Mouse (Mus musculus) lung, postnatal 10 days (tissue): Measurements from ENCODE around the gene Tsg101.
"Not testable (repeated sequence)": the region's sequence is repeated elsewhere in the genome, so short reads cannot be mapped to it uniquely, and the experiment has no call there.

Experiments used
- DNase-seq: peaks from one replicate; pipeline ENCODE4 v3.0.0; 2021

The Tsg101 gene

DNA sequence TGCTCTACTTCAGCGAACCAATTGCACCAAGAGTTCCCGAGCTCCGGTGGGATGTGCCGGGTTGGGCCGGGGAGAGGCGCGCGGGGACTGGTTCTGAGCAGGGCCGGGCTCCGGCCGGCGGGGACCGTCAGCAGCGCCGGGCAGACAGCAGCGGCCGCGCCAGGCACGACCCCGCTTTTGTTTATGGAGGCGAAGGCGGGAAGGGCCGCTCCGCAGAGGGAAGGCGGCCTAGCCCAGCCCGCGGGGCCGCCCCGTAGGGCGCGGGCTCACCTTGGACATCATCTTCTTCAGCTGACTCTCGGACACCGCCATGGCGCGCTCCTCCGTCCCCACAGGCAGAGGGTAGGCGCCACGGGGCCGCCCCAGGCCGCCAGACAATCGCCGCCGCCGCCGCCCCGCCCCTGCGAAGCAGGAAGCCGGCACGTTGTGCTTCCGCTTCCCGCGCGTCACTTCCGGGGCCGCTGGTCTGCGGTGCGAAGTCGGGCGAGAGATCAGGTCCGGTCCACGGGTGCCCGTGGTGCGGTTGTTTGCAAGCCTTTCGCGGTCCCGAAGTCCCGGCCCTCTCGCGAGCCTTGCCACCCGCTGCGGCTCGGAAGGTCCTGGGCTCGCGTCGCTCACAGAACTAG is at the start of gene Tsg101:
TSS of gene Tsg101 (minus strand) at position 419 of the 626 bp plus-strand sequence.
- peak; percentile 94 for DNase-seq

DNA sequence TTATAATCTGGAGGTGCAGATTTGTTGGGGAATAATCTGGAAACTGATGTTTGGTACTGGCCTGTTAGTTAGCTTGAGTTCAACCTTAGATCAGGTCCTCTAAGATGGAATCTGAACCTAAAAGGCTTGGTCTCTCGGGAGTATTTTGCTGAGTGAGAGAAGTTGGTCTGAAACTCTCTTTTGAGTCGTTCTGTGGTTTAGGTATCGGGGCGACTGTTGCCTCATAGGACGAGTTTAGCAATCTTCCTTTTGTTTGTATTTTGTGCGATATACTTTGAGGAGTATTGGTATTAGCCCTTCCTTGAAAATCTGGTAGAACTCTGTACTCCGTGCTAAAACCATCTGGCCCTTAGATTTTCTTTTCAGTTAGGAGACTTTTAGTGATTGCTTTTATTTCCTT is 44.3 kb upstream of the Tsg101 start:
- DNase-seq, result no peak

DNA sequence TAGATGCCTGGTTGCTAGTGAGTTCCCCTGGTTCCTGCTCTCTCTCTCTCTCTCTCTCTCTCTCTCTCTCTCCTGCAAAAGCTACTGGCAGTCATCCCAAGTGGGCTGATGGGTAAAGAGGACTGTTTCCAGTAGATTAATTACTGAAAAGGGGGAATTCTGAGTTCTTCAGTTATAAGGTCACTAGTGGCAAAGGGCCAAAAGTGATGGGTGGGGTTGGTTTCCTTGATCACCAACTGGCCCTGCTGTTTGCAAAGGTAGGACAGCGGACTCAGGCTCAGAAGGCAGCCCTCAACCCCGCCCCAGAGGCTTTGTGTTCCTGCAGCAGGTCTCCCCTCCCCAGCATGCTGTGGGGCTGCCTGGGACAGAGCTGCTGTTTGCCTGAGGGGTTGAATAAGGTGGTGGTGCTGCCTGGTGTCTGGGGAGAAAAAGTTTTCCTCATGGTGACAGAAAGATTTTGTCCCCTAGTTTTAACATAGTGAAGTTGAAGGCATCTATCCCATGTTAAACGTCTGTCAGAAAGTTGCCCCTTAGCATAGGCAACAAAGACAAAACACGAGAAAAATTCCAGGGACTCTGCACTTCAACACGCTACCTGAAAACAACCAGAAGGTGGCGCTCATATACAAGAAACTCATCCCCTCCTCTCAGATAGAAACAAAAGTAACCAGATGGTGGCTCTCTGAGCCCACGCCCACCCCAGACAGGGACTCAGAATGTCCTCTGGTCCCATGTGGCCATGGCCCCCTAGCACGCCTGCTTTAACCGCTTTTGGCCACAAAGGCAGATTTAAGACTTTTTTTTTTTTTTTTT is 43.2 kb upstream of the Tsg101 start:
- DNase-seq, result peak; percentile 90

DNA sequence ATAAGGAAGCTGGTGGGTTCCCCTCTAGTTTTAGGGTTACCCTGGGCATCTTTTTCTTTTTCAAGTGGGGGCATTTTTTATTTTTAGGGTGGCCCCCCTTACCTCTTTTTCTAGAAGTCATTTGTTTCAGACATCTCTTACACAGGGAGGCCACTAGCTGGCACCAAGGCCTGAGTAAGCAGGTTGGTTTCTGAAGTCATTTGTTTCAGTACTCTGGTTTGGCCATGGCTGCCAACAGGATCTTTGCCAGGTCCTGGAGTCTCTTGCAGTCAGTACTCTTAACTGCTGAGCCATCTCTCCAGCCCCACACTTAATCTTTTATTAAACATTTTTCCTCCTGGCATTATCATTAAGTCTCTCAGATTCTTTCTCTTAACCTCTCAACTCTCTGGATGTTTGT is 42.4 kb upstream of the Tsg101 start:
- DNase-seq, result peak; percentile 52

DNA sequence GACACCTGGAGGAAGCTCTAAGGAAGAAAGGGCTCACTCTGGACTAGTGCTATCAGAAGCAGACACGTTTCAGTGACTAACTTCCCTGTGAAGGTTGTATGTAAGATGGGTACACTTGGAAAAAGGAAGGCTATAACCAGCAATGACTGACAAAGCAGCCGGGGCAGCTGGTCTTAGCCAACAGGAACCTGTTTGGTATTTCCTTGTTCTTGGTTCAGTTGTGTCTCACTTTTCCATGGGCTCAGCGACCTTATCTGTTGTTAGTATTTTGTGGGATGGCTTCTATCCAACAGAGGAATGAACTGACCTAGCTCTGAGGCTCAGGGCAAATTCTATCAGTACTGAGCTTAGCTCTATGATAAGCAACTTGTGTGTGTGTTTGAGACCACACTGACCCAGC is 41.2 kb upstream of the Tsg101 start:
- no peak for DNase-seq

DNA sequence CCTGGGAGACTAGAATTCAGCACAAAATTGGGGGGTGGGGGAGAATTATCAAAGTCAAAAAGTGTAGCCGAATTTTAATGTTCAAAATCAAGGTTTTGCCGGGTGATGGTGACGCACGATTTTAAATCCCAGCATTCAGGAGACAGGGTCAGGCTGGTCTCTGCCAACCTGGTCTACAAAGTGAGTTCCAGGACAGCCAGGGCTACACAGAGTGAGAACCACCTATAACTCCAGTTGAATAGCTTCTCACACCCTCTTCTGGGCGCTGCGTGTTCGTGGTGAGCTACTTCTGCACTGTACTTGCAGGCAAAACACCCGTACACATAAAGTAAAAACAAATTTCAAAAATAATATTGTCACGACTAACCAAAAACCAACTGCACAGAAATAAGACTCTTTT is 39.1 kb upstream of the Tsg101 start:
- DNase-seq, result no peak

DNA sequence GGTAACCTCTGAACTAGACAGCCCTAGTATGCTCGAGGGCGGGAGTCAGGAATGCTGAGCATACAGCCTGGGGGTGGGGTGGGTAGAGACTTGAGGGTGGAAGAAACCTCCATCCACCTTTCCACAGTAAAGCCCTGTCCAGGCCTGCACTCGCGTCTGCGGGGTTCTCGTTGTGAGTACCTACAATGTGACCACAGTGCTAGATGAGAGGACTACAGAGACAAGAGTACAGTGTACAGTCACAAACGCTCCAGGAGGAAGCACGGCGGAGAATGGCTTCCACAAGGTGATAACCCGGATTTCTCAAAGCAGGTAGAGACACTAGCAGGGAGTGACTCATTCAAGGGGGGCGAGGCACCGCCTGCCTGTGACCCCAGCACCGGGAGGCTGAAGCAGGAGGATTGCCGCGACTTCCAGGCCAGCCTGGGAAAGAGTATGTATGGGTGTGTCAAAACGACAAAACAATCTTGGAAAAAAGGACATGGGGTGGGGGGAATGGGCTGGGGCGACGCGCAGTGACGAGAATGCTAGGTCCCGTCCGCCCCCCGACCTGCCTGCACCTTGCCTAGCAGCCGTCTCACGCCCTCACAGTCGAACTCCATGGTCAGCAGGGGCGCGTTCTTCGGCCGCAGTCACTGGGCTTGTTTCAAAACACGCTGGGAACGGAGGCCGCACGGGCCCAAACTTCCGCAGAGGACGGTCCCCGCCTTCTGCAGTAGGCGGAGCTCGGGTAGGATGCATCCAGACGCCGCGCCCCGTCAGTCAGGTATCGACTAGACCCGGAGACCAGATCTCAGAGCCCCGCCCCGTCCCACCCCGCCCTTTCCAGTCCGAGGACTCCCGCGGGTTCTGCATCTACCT is 38.3 kb upstream of the Tsg101 start, which contains the start of gene Uevld:
TSS of gene Uevld (minus strand) at position 697 of the 861 bp plus-strand sequence.
- peak; percentile 97 for DNase-seq

DNA sequence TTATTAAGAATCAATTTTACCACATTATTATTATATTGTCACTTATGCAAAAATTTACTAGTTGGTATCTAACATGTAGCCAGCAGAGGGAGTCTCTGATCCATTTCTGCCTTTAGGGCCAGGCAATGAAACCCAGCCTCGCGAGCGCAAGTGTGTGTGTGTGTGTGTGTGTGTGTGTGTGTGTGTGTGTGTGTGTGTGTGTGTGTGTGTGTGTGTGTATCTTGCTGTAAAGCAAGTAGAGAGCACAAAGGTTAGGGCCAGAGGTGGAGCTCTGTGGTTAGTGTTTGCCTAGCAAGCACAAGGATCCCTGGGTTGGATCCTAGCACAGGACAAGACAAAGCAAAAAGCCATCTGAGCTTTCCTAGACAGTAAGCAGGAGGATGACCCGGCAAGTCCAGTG is 16.1 kb upstream of the Tsg101 start:
- DNase-seq, result peak; percentile 63

DNA sequence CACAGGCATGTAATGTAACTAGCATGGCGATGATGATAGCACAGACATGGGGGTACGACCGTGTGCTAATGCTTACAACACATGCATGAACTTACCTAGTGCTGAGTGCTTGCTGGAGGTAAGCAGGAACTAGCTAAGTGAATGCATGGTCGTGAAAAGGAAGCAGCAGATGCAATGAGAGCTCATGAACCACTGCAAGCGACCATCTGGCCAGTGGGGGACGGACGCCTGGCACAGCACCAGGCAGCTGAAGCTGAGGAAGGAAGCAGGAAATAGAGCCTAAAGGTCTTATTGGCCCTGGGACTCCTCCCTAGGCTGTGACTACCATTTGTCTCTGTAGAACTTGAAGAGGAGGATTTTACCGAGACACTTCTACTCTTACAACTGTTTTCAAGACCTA is 15.0 kb upstream of the Tsg101 start:
- peak; percentile 16 for DNase-seq

DNA sequence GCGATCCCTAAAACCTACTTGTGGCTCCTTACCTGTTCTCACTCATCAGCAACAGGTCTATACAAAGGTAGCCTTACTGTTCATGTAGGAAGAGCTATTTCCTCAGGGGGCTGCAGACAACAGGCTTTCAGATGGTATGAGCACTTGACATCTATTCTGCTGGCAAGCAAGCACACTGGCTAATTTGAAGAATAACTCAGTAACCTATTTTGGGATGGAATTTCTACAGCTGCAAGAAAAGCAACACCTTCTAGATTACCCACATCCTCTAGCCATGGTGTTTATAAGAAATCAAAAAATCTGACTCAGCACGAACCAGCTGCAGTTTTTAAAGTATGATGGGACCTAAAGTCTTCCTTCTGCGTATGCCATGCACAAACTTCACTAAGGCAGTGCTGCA is 11.6 kb upstream of the Tsg101 start:
- no peak for DNase-seq

DNA sequence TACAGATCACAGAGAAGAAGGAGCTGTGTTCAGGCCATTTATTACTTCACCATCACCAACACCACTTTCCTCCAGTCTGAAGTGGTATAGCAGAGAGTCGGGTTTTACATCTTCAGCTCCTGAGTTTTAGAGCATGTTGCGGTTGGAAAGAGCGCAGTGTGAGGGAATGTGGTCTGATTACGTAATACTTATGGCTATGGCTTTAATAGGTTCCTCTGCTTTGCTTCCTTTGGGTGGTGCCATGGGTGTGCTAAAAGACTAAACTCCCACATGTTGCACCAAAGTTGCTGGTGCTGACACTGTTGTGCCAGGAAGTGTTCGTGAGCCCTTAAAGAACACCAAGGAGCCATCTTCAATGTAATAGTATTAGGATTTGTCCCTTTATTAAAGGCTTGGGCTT is 8.5 kb upstream of the Tsg101 start:
- no peak for DNase-seq

DNA sequence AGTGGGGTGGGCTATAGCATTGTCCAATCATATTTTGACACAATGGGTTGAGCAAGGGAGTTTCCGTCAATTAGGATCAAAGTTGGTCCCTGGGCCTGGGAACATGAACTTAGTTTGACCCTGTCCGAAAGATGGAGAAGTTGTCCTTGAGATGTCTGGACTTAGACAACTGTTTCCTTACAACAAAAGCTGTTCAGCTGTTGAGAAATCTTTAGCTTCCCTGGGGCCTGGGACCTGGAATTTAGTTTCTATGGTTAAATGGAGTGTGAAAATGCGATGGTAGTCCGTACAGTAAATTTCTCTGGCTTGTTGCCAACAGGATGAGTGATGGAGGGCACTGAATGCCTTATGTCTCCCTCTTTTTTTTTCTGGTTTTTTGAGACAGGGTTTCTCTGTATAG is 2.3 kb upstream of the Tsg101 start:
- no peak for DNase-seq

DNA sequence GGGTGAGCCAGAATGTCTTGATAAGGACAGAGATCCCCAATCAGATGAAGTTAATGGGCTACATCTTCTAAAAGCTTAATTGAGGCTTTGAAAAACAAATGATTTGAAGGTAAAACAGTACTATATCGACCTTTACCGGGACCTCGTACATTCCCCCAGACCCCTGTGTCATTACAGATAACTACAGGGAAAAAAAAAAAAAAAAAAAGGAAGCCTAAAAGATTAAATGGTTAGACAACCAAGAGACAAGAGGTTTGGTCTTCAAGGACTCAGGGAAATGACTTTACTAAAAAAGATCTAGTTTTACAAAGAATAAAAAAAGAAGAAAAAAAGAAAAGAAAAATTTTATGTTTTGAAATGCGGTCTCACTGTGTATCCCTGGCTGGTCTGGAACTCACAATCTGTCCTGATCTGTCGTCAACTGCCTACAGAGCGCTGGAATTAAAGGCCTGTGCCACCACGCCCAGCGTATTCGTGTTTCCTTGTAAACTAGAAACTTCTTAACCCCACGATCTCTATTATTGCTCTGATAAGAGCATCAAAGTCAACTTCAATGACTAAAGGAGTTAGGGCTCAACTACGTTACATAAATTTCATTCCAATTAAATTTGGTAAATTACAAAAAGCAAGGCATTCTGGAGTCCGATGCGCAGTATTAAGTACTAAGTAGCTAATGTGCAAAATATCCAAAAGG is 944 bp downstream of the Tsg101 start:
- DNase-seq, result peak; percentile 15

DNA sequence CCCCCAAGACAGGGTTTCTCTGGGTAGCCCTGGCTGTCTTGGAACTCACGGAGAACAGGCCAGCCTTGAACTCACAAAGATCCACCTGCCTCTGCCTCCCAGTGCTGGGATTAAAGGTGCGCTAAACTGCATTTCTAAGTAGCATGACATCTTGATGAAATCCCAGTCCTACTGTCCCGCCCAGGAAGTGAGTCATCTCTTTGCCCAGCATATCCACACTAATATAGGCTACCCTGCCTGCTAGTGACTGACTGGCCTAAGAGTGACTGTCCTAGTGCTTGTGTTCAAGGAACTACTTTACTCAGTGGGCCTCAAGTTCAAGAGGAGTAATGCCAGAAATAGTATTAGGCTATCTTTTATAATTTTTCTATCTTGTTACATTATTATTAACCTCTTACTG is 3.4 kb downstream of the Tsg101 start:
- DNase-seq, result no peak

DNA sequence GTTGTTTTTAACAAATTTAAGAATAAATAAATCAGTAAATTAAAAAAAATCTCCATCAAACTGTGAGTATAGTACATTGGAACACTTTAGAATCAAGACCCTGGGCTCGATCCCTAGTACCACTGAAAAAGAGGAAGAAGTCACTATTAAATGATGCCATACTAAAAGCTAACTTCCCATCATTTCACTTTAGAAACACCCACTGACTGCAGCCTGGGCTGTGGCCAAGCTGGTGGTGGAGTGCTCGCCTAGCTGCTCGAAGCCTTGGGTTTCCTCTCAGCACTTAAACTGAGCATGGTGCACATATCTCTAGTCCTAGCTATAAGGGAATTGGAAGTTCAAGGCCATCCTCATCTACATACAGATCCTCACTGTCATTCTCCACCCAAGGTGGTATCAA is 8.5 kb downstream of the Tsg101 start:
- DNase-seq, result no peak

DNA sequence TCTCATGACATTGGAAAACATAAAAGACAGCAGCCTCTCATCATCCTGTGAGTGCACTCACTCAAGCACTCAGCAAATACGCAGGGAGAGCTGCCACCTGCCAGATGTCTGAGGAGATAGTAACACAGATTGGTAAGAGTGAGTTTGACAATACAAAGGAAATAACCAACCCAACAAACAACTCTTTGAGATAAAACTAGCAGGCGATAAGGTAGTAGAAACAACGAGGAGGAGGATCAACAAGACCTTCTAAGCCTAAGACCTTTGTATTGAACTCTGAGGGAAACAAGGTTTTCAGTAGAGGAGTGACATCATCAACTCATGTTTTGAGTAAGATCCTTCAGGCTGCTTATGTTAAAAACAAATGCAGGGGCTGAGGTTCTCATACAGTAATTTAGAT is 20.4 kb downstream of the Tsg101 start:
- no peak for DNase-seq

DNA sequence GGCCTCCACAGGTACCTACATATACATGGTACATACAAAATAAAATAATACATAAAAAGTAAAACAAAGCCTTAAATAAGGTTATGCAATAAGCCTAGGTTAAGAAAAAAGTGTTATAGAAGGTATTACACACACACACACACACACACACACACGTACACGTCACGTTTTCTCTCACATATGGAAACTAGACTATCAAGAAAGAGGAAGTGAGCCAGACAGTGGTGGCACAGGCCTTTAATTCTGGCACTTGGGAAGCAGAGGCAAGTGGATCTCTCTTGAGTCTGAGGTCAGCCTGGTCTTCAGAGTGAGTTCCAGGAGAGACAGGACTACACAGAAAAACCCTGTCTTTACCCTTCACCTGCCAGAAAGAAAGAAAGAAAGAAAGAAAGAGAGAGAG is 24.3 kb downstream of the Tsg101 start:
- DNase-seq, result no peak

DNA sequence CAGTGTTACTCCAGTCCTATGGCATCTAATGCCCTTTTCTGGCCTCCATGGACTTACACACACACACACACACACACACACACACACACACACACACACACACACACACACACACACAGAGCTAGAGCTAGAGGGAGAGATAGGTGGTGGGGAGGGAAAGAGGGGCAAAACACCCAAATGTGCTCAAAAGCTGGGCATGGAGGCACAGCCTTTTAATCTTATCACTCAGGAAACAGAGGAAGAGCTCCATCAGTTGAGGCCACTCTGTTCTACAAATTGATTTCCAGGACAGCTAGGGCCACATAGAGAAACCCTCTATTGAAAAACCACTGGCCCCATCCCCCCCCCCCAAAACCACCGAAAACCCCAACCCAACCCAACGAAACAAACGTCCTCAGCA is 36.5 kb downstream of the Tsg101 start:
- no peak for DNase-seq

DNA sequence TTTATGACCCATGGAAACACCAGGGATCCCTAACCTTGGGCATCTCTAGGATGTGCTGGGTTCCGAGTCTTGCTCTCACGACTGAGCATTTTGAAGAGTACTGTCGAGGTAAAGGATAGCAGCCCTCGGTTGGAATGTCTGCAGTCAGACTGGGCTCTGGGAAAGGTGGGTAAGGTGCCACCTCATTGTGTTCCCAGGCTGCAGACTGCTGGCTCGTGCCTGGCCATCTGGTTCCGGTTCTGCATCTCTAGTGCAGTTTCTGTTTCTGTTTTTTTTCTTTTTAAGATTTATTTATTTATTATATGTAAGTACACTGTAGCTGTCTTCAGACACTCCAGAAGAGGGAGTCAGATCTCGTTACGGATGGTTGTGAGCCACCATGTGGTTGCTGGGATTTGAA is 37.8 kb downstream of the Tsg101 start:
- DNase-seq, result not testable (repeated sequence)

DNA sequence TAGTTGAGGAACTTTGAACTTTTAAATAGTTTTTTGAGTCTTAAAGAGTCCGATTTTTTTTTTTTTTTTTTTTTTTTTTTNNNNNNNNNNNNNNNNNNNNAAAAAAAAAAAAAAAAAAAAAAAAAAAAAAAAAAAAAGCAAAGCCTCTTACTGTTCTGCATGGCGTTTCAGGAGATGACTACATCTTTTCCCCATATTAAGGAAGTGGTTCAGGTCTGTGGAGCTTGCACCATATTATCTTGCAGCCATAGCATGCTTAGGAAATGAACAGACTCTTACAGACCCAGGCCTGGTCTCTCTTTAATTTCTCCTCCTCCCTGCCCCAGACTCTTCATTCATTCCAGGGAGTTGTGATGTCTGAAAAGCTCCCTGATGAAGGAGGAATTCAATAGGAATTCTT is 38.8 kb downstream of the Tsg101 start:
- no peak for DNase-seq

DNA sequence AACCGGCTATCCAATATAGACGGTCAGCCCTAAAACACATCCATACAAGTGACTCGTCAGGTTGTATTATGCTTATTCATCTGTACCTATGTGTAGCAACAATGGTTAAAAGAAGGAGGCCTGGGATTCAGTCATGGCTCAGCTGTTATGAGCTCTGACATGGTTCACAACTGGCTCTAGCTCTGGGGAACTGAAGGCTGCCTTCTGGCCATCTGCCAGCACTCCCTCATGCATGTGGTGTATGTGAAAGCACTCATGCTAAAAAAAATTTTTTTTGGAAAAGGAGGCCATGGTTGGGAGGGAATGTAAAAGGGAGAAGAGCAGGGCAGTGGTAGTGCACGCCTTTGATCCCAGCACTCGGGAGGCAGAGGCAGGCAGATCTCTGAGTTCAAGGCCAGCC is 39.9 kb downstream of the Tsg101 start:
- DNase-seq, result no peak

DNA sequence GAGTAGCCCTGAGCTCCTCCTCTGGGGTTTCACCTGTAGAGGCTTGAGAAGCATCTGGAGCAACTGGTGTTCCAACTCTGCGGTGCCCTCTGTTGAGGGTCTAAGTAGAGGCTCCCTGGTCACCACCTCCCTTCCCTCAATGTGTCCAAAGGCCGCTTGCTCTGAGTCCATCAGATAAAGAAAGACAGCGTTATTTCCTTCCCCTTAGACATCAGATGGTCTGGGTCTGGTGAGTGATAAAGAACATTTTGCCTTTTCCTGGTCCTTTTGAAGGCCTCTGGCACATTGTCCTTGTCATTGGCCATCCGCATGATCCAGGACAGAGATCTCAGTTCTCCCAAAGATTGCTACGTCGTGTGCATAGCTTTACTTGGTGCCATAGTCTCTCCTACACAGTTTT is 42.5 kb downstream of the Tsg101 start:
- DNase-seq, result no peak

DNA sequence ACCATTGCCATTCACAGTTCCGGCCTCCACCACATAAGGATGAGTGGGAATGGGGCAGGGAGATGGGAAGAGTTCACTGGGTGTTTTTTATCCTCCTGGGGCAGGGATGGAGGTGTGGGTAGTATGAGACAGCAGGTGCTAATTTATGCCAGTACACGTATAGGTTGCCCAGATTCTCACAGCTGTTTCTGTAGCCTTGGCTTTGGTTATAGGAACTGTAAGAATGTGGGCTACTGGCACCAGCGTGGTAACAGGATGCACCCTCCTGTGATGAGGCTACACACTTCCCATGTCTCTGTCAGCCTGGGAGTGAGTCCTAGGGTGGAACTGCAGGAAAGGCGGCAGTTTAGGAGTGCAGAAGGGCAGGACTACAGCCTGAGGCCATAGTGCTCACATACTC is 42.9 kb downstream of the Tsg101 start:
- DNase-seq, result no peak
